Mouse (Mus musculus) large intestine, adult 2 months (tissue): ENCODE data around the gene Vasn. TPM values are rescaled to one million over a fixed set of nuclear protein-coding genes. Genes with fewer than 3 reads are reported as not detected.
A peak's percentile ranks its signal among the peaks of the same experiment; 100 is the strongest.

Experiments used
- DNase-seq: peaks from one replicate; pipeline ENCODE4 v3.0.0-alpha.2; 2012; ENCODE audit warnings: low read depth, low spot score
- WGBS: fragments of 180-500 bp; shearing (Covaris S2); methylation state at CpG from one replicate; pipeline ENCODE4 v1.1.7; 2018; 5-methylcytosine and 5-hydroxymethylcytosine counted together
- polyA plus RNA-seq: library from polyadenylated mRNA; depleted of rRNA; stranded (reverse); fragments of >200 nt; gene quantifications from 2 replicates; pipeline ENCODE4 v1.2.3, GENCODE M21; 2012

Gene Vasn
- polyA plus RNA-seq, 1 experiment, result 5.5 TPM

GRCm38 (mm10) chr16:4605514-4606131 lies 34.1 kb upstream of the Vasn start:
- 49% methylated on average over 13 of the region's 13 CpGs for whole genome bisulfite sequencing
- no peak for DNase-seq

DNA sequence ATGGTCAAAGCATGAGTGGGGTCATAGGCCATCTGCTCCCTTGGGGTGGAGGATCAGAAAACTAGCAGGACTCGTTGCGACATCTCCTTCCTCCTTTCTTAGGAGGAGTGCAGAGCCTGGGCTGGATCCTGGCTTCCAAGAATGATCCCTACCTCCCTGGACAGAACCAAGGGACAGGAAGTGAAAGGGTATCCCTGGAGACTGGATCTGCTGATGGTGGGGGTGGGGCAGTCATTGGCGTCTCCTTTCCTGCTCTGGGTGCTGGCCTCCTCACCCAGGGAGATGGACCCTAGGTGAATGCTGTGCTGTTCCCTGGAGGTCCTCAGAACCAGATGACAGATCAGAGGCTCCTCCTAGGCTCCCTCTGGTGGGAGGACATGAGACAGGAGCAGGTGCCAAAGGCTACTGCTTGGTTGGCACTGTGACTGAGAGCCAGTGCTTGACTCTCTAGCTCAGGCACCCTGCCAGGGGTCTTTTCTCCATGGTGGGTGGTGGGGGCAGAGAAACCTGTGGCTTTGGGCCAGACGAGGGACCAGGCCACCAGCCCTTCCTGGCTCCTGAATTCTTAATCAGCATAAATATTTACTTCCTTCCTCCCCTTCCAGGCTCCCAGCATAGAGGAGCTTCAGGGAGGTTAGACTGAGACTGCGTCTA lies 33.2 kb upstream of the Vasn start:
- DNase-seq, result no peak
- 20% methylated on average over 5 of the region's 5 CpGs for WGBS

DNA sequence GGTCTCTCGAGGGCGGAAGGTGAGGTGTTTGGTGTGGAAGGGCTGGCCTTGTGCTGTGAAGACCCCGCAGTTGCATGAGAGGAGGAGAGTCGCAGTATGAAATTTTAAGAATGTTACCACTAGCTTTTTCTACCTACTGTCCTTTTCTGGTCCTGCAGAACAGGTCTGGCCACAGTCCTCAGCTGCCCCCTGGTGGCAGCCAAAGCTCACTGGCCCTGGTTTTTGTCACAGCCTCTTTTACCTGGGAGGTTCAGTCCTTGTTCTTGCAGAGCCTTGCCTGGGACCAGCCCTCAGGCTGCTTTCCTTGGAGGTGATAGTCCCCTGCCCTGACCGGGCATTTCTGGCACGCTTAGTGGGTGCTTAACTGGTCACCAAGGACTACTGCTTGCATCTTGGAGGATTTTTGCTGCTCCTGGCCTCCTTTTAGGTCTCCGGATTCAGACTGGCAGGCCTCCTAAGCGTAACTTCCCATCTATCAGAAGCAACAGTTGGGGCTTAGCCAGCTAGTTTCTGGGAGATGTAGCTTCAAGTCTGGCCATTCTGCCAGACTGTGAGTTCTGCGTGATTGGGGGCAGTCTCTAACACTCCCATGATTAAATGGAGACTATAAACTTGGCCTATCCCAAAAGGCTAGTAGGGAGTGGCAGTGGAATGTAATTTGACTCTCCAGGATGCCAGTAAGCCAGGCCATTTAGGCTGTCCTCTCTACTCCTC lies 31.8 kb upstream of the Vasn start:
- WGBS, result 29% methylated on average over 9 of the region's 9 CpGs

GRCm38 (mm10) chr16:4608532-4609059 lies 31.1 kb upstream of the Vasn start:
- WGBS, result 46% methylated on average over 19 of the region's 19 CpGs

More for the DNA sequence above, 31.8 kb upstream of the Vasn start:
- no peak for DNase-seq

DNA sequence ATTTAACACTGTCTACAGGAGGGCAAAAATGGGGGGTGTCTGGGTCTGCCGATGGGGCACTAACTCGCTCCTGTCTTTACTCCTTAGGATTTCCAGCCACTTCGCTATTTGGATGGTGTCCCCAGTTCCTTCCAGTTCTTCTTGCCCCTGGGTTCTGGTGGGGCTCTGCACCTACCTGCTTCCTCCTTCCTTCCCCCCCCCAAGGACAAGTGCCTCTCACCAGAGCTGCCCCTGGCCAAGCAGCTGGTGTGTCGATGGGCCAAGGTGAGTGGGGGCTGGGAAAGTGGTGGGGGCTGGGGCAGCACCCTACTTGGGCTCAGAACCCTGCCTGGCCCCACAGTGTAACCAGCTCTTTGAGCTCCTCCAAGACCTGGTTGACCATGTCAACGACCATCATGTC lies 28.5 kb upstream of the Vasn start:
- no peak for DNase-seq
- WGBS, result 88% methylated on average over 5 of the region's 5 CpGs

More at GRCm38 (mm10) chr16:4608532-4609059, 31.1 kb upstream of the Vasn start:
- DNase-seq, result no peak

DNA sequence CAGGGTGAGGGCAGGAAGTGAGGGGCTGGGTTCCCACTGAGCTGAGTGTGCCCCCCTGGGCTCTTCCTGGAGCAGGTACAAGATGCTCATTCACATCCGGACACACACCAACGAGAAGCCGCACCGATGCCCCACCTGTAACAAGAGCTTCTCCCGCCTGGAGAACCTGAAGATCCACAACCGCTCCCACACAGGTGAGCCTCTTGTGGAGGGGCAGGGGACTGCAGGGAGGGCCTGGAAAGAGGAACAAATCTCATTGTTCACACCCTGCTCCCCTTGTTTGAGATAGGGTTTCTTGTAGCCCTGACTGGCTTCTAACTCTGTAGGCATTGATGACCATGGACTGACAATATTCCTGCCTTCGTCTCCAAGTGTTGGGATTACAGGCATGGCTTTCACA lies 28.1 kb upstream of the Vasn start:
- WGBS, result 87% methylated on average over 7 of the region's 7 CpGs

DNA sequence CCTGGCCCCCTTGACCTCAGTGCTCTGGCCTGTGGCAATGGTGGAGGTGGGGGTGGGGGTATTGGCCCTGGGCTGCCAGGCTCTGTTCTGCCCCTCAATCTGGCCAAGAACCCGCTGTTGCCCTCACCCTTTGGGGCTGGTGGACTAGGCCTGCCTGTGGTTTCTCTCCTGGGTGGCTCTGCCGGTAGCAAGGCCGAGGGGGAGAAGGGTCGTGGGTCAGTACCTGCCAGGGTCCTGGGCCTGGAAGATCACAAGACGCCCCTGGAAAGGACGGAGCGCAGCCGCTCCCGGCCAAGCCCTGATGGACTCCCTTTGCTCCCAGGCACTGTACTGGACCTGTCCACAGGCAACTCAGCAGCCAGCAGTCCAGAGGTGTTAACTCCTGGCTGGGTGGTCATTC lies 26.0 kb upstream of the Vasn start:
- no peak for DNase-seq
- WGBS, result 95% methylated on average over 9 of the region's 9 CpGs

More for the DNA sequence above, 28.1 kb upstream of the Vasn start:
- DNase-seq, result no peak

DNA sequence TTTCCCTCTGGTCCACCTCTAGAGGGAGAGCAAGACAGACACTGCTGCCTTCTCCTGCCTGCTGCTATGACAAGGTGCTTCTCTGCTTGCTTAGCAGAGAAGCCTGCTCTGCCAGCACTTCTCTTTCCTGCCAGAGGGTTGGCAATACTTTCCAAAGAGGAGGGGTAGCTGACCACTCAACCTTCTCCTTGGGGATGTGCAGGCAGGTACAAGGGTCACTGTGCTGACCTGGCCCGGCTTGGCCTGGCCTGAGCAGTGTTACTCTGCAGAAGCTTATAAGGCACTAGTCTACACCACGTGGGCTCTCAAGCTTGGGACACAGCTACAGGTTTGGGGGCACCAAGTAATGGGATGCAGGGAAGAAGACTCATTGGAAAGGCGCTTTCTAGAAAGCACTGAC lies 25.1 kb upstream of the Vasn start:
- no peak for DNase-seq
- WGBS, result 94% methylated on average over 3 of the region's 3 CpGs

DNA sequence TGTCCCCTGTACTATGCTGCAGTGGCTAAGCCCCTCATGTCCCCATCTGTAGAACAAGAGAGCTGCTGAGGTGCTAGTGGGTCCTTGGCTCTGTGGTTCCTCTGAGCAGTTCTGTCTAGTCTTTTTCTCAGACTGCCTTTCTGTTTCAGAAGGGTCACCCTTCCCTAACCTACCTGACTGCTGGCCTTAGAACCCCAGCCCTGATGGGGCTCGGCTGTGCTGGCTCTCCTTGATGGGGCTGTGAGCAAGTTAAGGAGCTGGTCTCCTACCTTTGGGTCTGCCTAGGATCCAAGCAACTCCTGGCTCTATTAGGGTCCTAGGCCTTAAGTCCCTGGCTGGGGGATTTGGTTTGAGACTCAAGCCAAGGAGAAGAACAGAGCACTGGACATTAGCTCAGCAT lies 24.4 kb upstream of the Vasn start:
- no peak for DNase-seq
- 90% methylated on average over 1 of the region's 1 CpGs for WGBS

- WGBS, result 74% methylated on average over 4 of the region's 4 CpGs
- DNase-seq, result no peak
These were observed 22.9 kb upstream of the Vasn start for GRCm38 (mm10) chr16:4616829-4617228.

DNA sequence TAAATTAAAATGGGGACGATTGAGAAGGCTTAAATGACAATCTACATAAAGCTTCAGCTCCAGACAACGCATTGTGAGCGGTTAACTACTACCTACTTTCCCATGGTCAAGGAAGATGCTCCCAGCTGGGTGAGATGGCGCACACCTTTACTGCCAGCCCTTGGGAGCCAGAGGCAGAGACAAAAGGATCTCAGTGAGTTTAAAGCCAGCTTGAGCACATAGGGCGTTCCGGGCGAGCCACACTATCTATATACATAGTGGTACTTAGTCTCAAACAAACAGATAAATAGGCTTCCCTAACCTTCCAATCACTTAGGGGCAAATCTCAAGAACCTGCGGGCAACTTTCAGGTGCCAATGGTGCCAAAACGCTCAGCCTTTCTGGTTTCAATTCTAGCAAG lies 15.7 kb upstream of the Vasn start:
- WGBS, result 10% methylated on average over 9 of the region's 9 CpGs
- DNase-seq, result no peak

DNA sequence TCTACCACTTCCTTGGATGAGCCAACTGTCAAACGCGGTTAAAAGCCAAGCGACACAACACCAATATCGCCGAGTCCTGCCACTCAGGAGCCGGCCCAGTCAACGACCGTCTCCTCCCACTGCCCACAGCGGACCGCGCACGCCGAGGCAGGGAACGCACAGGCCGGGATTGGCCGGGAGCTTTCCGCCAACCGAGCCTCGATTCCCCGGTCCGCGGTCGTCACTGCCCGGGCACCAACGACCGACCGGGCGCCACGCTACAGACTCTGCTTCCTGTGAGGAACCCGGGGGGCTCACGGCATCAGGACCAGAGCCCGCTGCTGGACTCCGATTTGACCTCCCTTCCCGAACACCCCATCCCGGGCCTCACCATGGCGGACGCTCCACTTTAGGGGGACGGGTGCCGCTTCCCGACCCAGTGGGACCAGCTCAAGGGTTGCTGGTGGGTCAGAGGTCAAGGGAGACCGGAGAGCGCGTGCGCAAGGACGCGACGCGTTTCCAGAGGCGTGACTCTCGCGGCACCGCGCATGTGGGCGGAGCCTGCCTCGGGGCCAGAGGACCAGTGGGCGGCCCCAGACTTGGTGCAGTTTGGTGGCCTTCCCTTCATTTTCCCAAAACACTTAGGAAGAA lies 15.1 kb upstream of the Vasn start, which contains the start of gene Pam16:
Pam16 (minus strand) TSS at position 508 of the 630 bp plus-strand sequence.
- whole genome bisulfite sequencing, result under 1% methylated on average over 56 of the region's 56 CpGs
- peak; percentile 74 for DNase-seq

- DNase-seq, result no peak
- 72% methylated on average over 6 of the region's 6 CpGs for WGBS
These were observed 12.6 kb upstream of the Vasn start for GRCm38 (mm10) chr16:4627105-4627504.

GRCm38 (mm10) chr16:4628898-4629419 lies 10.8 kb upstream of the Vasn start:
- no peak for DNase-seq
- 93% methylated on average over 9 of the region's 9 CpGs for WGBS

DNA sequence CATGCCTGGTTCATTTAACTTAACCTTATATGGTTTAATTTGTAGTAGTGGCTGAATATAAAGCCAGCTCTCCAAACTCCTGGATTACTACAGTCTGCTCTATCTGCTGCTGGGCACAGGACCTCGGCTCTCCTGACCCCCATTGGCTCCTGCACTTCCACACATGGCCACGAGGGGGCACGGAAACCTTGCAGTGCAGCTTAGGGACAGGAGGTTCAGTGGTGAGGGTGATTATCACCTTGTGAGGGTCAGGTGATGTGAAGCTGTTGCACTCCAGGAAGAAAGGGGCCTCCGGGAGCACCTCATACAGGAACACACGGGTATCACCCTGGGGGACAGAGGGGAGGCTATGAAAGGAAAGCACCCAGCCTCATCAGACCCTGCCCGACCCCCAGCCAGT lies 9.8 kb upstream of the Vasn start:
- WGBS, result 22% methylated on average over 6 of the region's 6 CpGs
- DNase-seq, result peak; percentile 25

GRCm38 (mm10) chr16:4632050-4632449 lies 7.7 kb upstream of the Vasn start:
- WGBS, result 45% methylated on average over 7 of the region's 7 CpGs
- DNase-seq, result no peak

- DNase-seq, result no peak
- WGBS, result 94% methylated on average over 3 of the region's 3 CpGs
These were observed 6.1 kb upstream of the Vasn start for GRCm38 (mm10) chr16:4633661-4634060.

DNA sequence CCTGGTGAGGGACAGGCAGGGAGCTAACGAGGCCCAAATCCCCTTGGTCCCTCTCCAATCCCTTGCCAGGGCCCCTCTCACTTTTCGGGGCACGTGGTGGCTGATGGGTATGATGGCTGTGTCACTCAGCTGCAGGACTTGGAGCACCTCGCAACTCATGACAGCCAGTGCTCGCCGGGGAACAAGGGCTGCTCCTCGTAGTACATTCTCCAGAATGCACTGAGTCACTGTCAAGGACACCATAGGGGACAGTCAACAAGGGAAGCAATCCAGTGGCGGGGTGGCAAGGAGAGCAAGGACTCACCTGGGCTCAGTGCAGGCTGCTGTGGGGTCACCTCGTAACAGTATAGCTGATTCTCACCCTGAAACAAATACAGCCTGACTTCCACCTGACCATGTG lies 5.1 kb upstream of the Vasn start:
- no peak for DNase-seq
- 88% methylated on average over 9 of the region's 9 CpGs for WGBS

DNA sequence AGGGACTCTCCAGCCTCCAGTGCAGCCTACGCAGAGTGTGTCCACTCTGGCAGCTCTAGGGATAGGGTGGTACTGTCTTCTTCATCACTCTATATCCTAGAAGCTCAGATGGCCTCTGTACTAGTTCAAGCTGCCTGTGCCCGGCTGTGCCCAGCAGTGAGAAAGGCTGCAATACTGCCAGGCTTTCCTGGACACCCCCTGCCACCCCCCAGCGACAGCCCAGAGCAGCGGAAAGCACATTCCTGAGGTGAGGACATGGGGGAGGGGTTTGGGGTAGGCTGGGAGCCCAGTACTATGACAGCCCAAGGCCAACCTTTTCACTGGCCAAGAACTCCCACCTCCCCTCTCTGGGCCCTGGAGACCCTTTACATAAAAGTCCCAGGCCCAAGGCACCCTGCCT lies 4.0 kb upstream of the Vasn start:
- DNase-seq, result no peak
- 80% methylated on average over 4 of the region's 4 CpGs for WGBS

DNA sequence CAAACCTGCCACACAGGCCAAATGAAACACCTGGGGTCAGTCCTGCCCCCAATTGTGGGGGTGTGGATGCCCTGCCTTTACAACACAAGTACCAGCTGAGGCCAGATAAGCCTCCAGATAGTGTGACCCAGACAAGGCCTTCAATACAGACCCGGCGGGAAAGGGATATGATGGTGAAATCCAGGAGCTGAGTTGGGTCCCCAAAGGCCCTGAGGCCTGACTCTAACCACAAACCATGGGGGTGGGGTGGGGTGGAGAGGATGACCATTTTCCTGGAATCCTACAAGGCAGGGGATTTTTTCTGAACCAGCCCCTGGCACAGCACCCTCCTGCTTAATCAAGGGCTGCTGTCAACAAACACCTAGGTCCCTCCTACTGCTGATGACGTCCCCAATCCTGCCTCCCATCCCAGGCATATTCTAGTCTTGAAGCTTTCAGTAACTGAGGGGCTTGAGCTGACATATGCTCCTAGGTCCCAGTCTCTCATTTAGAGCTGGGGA lies 800 bp upstream of the Vasn start:
- DNase-seq, result no peak
- 88% methylated on average over 3 of the region's 3 CpGs for WGBS
